Mouse (Mus musculus): Measurements from ENCODE around the gene Ttc7. TPM values are rescaled to one million over a fixed set of nuclear protein-coding genes. Genes with fewer than 3 reads are reported as not detected.

Gene Ttc7
- polyA plus RNA-seq, 1 experiment from 2014 or later, result 15.4 TPM

DNA sequence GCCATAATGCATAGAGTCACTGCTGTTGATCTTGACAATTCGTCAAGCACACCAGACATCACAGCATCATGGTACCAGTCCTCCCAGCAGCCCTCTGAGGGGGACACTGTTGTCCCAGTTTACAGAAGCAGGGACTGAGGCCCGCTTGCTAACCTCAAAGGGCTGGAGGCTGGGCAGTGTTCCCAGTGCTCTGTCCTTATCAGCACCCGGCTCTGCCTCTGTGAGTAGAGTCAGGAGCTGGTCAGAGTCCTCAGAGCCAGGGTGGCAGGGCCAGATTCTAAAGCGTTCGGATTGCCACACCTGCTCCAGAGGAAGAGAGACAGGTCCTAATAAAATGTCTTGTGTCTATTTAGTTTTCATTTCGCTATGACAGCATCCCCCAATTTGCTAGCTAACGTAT lies 55.0 kb downstream of the Ttc7 start:
- no peak for TF ChIP-seq CTCF (IDR thresholded peaks at IDR 0.05; ENCODE audit: low read depth)
- H3K4me1 ChIP-seq (replicated peaks; ENCODE audit: insufficient read depth, low read length), result no peaks in the 10 kb centered on the region
- H3K4me3 ChIP-seq (replicated peaks; ENCODE audit: low read depth, low read length), result no peak overlapping the region
- H3K9ac ChIP-seq (ENCODE audit: low read depth, low read length), result no peak overlapping the region
- WGBS, result 89% methylated on average over 7 of the region's 7 CpGs
- H3K4me2 ChIP-seq (ENCODE audit: low read length), result no peak overlapping the region
- no peaks in the 10 kb centered on the region for H3K27me3 ChIP-seq (ENCODE audit: insufficient read depth, low read length)
- no peaks in the 10 kb centered on the region for H3K9me3 ChIP-seq (replicated peaks; ENCODE audit: low read length)
- no peak for ATAC-seq (replicated peaks; ENCODE audit: low FRiP score, low read depth)
- no peak for DNase-seq (ENCODE audit: low spot score)
- no peak overlapping the region for H3K27ac ChIP-seq
- H3K36me3 ChIP-seq (ENCODE audit: insufficient read depth, low read length), result 0 out of 2 replicates have a peak, but pooled peaks cover 7% of the 10 kb centered on the region

DNA sequence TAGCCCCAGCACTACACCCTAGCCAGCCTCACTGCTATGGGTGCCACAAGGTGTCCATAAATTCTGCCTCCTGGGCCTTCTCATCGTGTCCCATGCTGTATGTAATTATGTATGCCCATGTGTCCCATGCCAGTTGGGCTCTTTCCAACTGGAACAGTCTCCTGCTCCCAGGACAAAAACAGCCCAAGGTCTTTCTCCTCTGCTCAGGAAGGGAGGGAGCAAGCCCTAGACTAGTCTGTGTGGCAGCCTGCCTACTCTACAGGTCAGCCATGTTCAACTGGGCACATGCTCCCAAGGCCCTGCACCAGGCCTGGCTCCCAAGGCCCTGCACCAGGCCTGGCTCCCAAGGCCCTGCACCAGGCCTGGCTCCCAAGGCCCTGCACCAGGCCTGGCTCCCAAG lies 56.4 kb downstream of the Ttc7 start:
- DNase-seq (ENCODE audit: low spot score), result no peak
- Histone ChIP-seq H3K27me3 (ENCODE audit: insufficient read depth, low read length) (no peaks in the 10 kb centered on the region), H3K4me2 (ENCODE audit: low read length) (no peak overlapping the region), H3K9ac (ENCODE audit: low read depth, low read length) (no peak overlapping the region), H3K27ac (no peak overlapping the region), H3K9me3 (replicated peaks; ENCODE audit: low read length) (no peaks in the 10 kb centered on the region), H3K36me3 (ENCODE audit: insufficient read depth, low read length) (0 out of 2 replicates have a peak, but pooled peaks cover 7% of the 10 kb centered on the region), H3K4me3 (replicated peaks; ENCODE audit: low read depth, low read length) (no peak overlapping the region), H3K4me1 (replicated peaks; ENCODE audit: insufficient read depth, low read length) (no peaks in the 10 kb centered on the region)
- no peak for TF ChIP-seq CTCF (IDR thresholded peaks at IDR 0.05; ENCODE audit: low read depth)
- no peak for ATAC-seq (replicated peaks; ENCODE audit: low FRiP score, low read depth)
- 74% methylated on average over 1 of the region's 1 CpGs for WGBS

DNA sequence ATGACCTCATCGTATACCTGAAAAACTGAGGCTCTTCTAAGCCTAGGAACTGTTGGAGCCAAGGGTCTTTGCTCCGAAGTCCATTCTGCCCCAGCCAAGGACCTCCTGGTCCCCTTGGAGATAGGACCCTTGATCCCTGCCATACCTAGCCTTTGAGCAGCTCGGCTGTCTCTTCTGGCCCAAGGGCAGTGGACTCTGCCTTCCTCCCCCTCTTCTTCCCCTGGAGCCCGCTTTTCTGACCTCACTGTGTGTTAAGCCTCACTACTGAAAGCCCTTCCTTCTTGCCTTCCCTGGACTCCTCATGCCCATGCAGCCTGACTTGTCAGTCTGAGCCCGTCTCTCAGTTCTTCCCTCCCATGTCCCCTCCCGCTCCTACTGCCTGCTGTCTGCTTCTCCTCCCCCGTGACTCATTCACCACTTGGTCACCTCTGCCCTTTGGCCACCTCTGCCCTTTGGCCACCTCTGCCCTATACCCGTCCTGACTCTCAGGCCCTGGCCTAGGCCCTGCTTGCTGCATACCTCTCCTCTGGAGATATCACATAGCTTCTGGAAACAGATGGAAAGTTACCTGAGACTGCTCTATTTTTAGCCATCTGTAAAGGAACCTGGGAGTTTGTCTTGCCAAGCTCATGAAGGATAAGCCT lies 60.5 kb downstream of the Ttc7 start:
- no peak for TF ChIP-seq CTCF (IDR thresholded peaks at IDR 0.05; ENCODE audit: low read depth)
- H3K4me1 ChIP-seq (replicated peaks; ENCODE audit: insufficient read depth, low read length), result no peaks in the 10 kb centered on the region; the same call in 1 of the 2 replicates
- no peak overlapping the region for H3K27ac ChIP-seq
- H3K4me3 ChIP-seq (replicated peaks; ENCODE audit: low read depth, low read length), result no peak overlapping the region
- ATAC-seq (replicated peaks; ENCODE audit: low FRiP score, low read depth) (peak; percentile 47; the same call in 1 of the 2 replicates), DNase-seq (ENCODE audit: low spot score) (no peak)
- H3K9ac ChIP-seq (ENCODE audit: low read depth, low read length), result no peak overlapping the region
- 0 out of 2 replicates have a peak, but pooled peaks cover 7% of the 10 kb centered on the region for H3K36me3 ChIP-seq (ENCODE audit: insufficient read depth, low read length)
- no peaks in the 10 kb centered on the region for H3K27me3 ChIP-seq (ENCODE audit: insufficient read depth, low read length)
- H3K4me2 ChIP-seq (ENCODE audit: low read length), result no peak overlapping the region
- WGBS, result 64% methylated on average over 8 of the region's 8 CpGs
- no peaks in the 10 kb centered on the region for H3K9me3 ChIP-seq (replicated peaks; ENCODE audit: low read length)

DNA sequence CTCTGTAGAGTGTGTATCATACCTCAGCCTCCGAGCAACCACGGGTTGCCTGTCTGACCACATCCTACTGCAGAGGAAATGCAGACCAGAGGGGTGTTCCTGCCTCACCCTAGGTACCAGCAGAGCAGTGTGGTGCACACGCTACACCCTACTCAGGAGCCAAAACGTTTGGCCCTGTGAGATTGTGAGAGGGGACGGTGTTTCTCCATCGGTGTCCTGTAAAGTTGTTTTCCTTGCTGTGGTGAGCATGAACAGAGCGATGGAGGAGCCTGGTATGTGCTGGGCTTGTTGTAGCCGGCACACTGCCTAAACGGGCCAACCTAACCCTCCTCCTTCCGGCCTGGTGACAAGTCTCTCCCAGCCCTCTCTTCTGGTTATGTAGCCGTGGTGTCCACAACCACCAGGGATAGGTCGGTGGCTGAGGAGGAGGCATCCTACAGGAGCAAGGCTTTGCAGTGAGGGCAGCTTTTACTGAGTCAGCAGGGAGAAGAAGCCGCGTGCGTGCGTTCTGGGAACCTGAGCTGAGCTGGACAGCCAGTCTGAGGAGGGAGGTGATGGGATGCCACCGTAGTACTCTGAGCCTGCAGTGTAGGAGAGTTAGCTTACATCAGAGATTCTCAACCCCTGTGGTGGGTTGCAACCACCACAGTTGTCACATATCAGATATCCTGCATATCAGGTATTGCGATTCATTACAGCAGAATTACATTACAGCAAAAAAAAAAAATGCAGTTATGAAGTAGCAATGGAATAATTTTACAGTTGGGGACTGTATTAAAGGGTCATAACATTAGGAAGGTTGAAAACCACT lies 62.0 kb downstream of the Ttc7 start:
- H3K9ac ChIP-seq (ENCODE audit: low read depth, low read length), result no peak overlapping the region
- DNase-seq (ENCODE audit: low spot score), result no peak
- no peak for ATAC-seq (replicated peaks; ENCODE audit: low FRiP score, low read depth)
- TF ChIP-seq CTCF (IDR thresholded peaks at IDR 0.05; ENCODE audit: low read depth), result no peak
- no peak overlapping the region for H3K4me3 ChIP-seq (replicated peaks; ENCODE audit: low read depth, low read length)
- 59% methylated on average over 18 of the region's 18 CpGs for WGBS
- no peaks in the 10 kb centered on the region for H3K27me3 ChIP-seq (ENCODE audit: insufficient read depth, low read length)
- H3K27ac ChIP-seq, result no peak overlapping the region
- H3K9me3 ChIP-seq (replicated peaks; ENCODE audit: low read length), result no peaks in the 10 kb centered on the region
- H3K36me3 ChIP-seq (ENCODE audit: insufficient read depth, low read length), result 0 out of 2 replicates have a peak, but pooled peaks cover 6% of the 10 kb centered on the region
- no peaks in the 10 kb centered on the region; the same call in 1 of the 2 replicates for H3K4me1 ChIP-seq (replicated peaks; ENCODE audit: insufficient read depth, low read length)
- H3K4me2 ChIP-seq (ENCODE audit: low read length), result no peak overlapping the region

DNA sequence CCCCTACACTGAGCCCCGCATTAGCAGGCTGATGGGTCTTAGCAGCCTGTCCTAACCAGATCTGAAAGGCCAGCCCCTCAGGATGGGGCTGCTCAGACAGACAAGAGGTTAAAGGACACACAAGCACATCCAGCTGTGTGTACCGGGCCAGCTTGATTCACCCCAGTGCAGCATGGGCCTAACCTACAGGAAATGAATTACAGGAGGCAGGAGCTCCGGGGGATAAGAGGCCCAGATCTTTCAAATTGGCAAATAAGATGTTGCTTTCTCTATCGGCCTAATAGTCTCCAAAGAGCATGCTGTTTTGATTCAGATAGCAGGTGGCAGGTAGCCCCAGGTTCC lies 62.5 kb downstream of the Ttc7 start:
- TF ChIP-seq CTCF (IDR thresholded peaks at IDR 0.05; ENCODE audit: low read depth), result no peak
- 46% methylated on average over 4 of the region's 4 CpGs for WGBS
- no peak overlapping the region for H3K4me2 ChIP-seq (ENCODE audit: low read length)
- H3K9ac ChIP-seq (ENCODE audit: low read depth, low read length), result no peak overlapping the region
- H3K9me3 ChIP-seq (replicated peaks; ENCODE audit: low read length), result no peaks in the 10 kb centered on the region
- H3K4me3 ChIP-seq (replicated peaks; ENCODE audit: low read depth, low read length), result no peak overlapping the region
- H3K36me3 ChIP-seq (ENCODE audit: insufficient read depth, low read length), result 0 out of 2 replicates have a peak, but pooled peaks cover 5% of the 10 kb centered on the region
- H3K27me3 ChIP-seq (ENCODE audit: insufficient read depth, low read length), result no peaks in the 10 kb centered on the region
- no peak for ATAC-seq (replicated peaks; ENCODE audit: low FRiP score, low read depth)
- no peak for DNase-seq (ENCODE audit: low spot score)
- no peak overlapping the region for H3K27ac ChIP-seq
- H3K4me1 ChIP-seq (replicated peaks; ENCODE audit: insufficient read depth, low read length), result no peaks in the 10 kb centered on the region; the same call in 1 of the 2 replicates

DNA sequence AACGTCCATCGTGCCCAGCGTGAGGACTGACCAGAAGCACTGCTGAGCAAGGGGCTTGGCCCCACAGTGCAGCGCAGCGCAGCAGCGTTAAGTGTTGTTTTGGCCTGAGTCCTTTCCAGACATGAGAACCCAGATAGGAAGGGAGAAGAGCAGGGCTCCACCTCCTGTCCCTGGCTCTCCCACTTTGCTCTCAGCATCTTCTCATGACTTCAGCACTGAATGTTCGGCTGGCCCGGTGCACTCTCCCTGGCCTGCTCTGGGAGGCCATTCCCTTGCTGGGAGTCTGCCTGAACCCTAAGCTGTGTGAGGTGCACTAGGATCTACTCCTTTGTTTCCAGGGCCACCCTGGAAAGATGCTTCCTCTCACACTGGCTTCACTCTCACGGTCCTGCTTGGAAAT lies 65.7 kb downstream of the Ttc7 start:
- Histone ChIP-seq H3K27me3 (ENCODE audit: insufficient read depth, low read length) (no peaks in the 10 kb centered on the region), H3K36me3 (ENCODE audit: insufficient read depth, low read length) (no peaks in the 10 kb centered on the region), H3K4me3 (replicated peaks; ENCODE audit: low read depth, low read length) (no peak overlapping the region), H3K4me2 (ENCODE audit: low read length) (no peak overlapping the region), H3K9me3 (replicated peaks; ENCODE audit: low read length) (no peaks in the 10 kb centered on the region), H3K9ac (ENCODE audit: low read depth, low read length) (no peak overlapping the region), H3K27ac (no peak overlapping the region), H3K4me1 (replicated peaks; ENCODE audit: insufficient read depth, low read length) (peaks cover 27% of the 10 kb centered on the region)
- TF ChIP-seq CTCF (IDR thresholded peaks at IDR 0.05; ENCODE audit: low read depth), result no peak
- no peak for DNase-seq (ENCODE audit: low spot score)
- ATAC-seq (replicated peaks; ENCODE audit: low FRiP score, low read depth), result no peak
- WGBS, result 60% methylated on average over 9 of the region's 9 CpGs
